Mouse (Mus musculus) ES-E14 (cell line): ENCODE results near the gene Gm11985.

Source experiments
- CHD2 ChIP-seq: IDR thresholded peaks from 2 replicates; pipeline ENCODE4 v1.6.1; 2014; ENCODE audit warnings: mild to moderate bottlenecking, low read depth, low read length, inconsistent platforms
- HCFC1 ChIP-seq: IDR thresholded peaks from 2 replicates; pipeline ENCODE4 v1.6.1; 2012; ENCODE audit warnings: low read length, inconsistent platforms, borderline replicate concordance; ENCODE audit not compliant: insufficient read depth
- MAFK ChIP-seq: IDR thresholded peaks from 2 replicates; pipeline ENCODE4 v1.6.1; 2014; ENCODE audit warnings: mild to moderate bottlenecking, low read depth, low read length, inconsistent platforms; ENCODE audit not compliant: insufficient read depth
- ZC3H11A ChIP-seq: IDR thresholded peaks from 2 replicates; pipeline ENCODE4 v1.6.1; 2012; ENCODE audit warnings: low read depth, mild to moderate bottlenecking, inconsistent platforms, low read length, borderline replicate concordance
- ZNF384 ChIP-seq: IDR thresholded peaks from 2 replicates; pipeline ENCODE4 v1.6.1; 2012; ENCODE audit warnings: low read depth, low read length, inconsistent platforms

DNA sequence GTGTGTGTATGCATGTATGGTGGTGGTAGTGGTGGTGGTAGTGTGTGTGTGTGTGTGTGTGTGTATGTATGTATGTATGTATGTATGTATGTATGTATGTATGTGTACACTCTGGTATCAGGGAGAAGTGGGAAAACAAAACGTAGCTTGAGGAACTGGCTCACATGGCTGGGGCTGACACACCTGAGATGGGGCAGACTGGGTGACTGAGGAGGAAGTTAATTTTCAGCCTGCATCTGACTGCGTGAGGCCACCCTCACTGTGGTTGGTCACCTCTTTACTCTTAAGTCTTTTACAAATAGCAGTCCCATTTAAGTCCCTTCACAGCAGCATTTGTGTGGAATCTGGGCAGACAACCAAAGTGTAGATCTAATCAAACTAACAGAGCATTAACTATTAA, 9.1 kb downstream of the Gm11985 start:
- no peak for TF ChIP-seq ZNF384
- no peak for TF ChIP-seq HCFC1
- TF ChIP-seq MAFK: no peak
- TF ChIP-seq ZC3H11A: no peak
- TF ChIP-seq CHD2: no peak
